Mouse (Mus musculus) neural tube, embryonic 15.5 days (tissue): ENCODE results near the gene Stip1. TPM values are rescaled to one million over a fixed set of nuclear protein-coding genes. Genes with fewer than 3 reads are reported as not detected.
"Not testable (repeated sequence)": the region's sequence is repeated elsewhere in the genome, so short reads cannot be mapped to it uniquely, and the experiment has no call there.

Experiments
- ATAC-seq: fragments of 200-750 bp; cut with Nextera tagmentation; 2 replicates; pipeline ENCODE4 v1.8.0; 2017; ENCODE audit warnings: mild to moderate bottlenecking, moderate TSS enrichment, moderate library complexity; ENCODE audit not compliant: low FRiP score
- H3K27ac ChIP-seq: fragments of 300-500 bp; sonication (generic); replicated peaks from 2 replicates; pipeline ENCODE4 v1.5.1; 2015; ENCODE audit warnings: mild to moderate bottlenecking, inconsistent platforms
- H3K27me3 ChIP-seq: fragments of 300-500 bp; sonication (generic); replicated peaks from 2 replicates; pipeline ENCODE4 v1.6.1; 2015; ENCODE audit warnings: inconsistent platforms
- H3K36me3 ChIP-seq: fragments of 300-500 bp; sonication (generic); 2 replicates; pipeline ENCODE4 v1.6.1; 2015; ENCODE audit warnings: inconsistent platforms
- H3K4me1 ChIP-seq: fragments of 300-500 bp; sonication (generic); 2 replicates; pipeline ENCODE4 v1.6.1; 2015; ENCODE audit warnings: inconsistent platforms
- H3K4me2 ChIP-seq: fragments of 300-500 bp; sonication (generic); 2 replicates; pipeline ENCODE4 v1.6.1; 2015; ENCODE audit warnings: inconsistent platforms, mild to moderate bottlenecking, moderate library complexity
- H3K4me3 ChIP-seq: fragments of 300-500 bp; sonication (generic); replicated peaks from 2 replicates; pipeline ENCODE4 v1.5.1; 2015; ENCODE audit warnings: mild to moderate bottlenecking, inconsistent platforms
- H3K9ac ChIP-seq: fragments of 300-500 bp; sonication (generic); replicated peaks from 2 replicates; pipeline ENCODE4 v1.6.1; 2015; ENCODE audit warnings: mild to moderate bottlenecking, inconsistent platforms
- H3K9me3 ChIP-seq: fragments of 300-500 bp; sonication (generic); replicated peaks from 2 replicates; pipeline ENCODE4 v1.6.1; 2016; ENCODE audit warnings: inconsistent platforms
- WGBS: fragments of 180-500 bp; shearing (Covaris S2); methylation state at CpG from one replicate; pipeline ENCODE4 v1.1.7; 2015; ENCODE audit warnings: mixed read lengths; 5-methylcytosine and 5-hydroxymethylcytosine counted together
- polyA plus RNA-seq: library from polyadenylated mRNA; unstranded; fragments of >200 nt; fragmentation: Nextera tagmentation; extraction: Ambion mirVana; gene quantifications from 2 replicates; pipeline ENCODE4 v1.2.1, GENCODE M21; 2015

The Stip1 gene
- polyA plus RNA-seq, 1 experiment from 2014 or later = 210 TPM

- Histone ChIP-seq H3K27ac (no peak overlapping the region), H3K9ac (no peak overlapping the region), H3K9me3 (no peaks in the 10 kb centered on the region), H3K4me1 (peaks cover 30% of the 10 kb centered on the region), H3K27me3 (no peaks in the 10 kb centered on the region), H3K36me3 (peaks cover 19% of the 10 kb centered on the region), H3K4me3 (no peak overlapping the region), H3K4me2 (no peak overlapping the region)
- no peak for ATAC-seq
- WGBS = 95% methylated on average over 19 of the region's 19 CpGs
These were observed 40.3 kb downstream of the Stip1 start for GRCm38 (mm10) chr19:6999360-7000063.

- Histone ChIP-seq H3K9me3 (no peaks in the 10 kb centered on the region), H3K4me1 (peaks cover 42% of the 10 kb centered on the region), H3K4me2 (no peak overlapping the region), H3K36me3 (peaks cover 19% of the 10 kb centered on the region), H3K4me3 (no peak overlapping the region), H3K27me3 (no peaks in the 10 kb centered on the region), H3K9ac (no peak overlapping the region), H3K27ac (no peak overlapping the region)
- no peak for ATAC-seq
- WGBS = 81% methylated on average over 9 of the region's 9 CpGs
These were observed 42.0 kb downstream of the Stip1 start for GRCm38 (mm10) chr19:6997721-6998290.

GRCm38 (mm10) chr19:6996006-6996405 lies 43.8 kb downstream of the Stip1 start, which contains the start of the genes Nudt22 and Trpt1:
Gene Nudt22, minus strand, starts transcription at chr19:6996117.
Gene Trpt1, plus strand, starts transcription at chr19:6996131.
- Histone ChIP-seq H3K27me3 (no peaks in the 10 kb centered on the region), H3K36me3 (peaks cover 19% of the 10 kb centered on the region), H3K4me1 (peaks cover 54% of the 10 kb centered on the region), H3K9me3 (no peaks in the 10 kb centered on the region), H3K9ac (peak within 1 kb of the TSS; percentile 78), H3K4me3 (peak within 1 kb of the TSS; percentile 65), H3K4me2 (peak within 1 kb of the TSS; percentile 90), H3K27ac (peak within 1 kb of the TSS; percentile 78)
- under 1% methylated on average over 24 of the region's 24 CpGs for WGBS
- peak; percentile 75 for ATAC-seq

GRCm38 (mm10) chr19:6995255-6995991 lies 44.3 kb downstream of the Stip1 start:
- Histone ChIP-seq H3K4me2 (peak overlapping the region; percentile 90), H3K27me3 (no peaks in the 10 kb centered on the region), H3K9me3 (no peaks in the 10 kb centered on the region), H3K9ac (peak overlapping the region; percentile 78), H3K4me1 (peaks cover 54% of the 10 kb centered on the region), H3K27ac (peak overlapping the region; percentile 78), H3K4me3 (peak overlapping the region; percentile 65), H3K36me3 (peaks cover 18% of the 10 kb centered on the region)
- WGBS = 49% methylated on average over 21 of the region's 21 CpGs
- ATAC-seq = no peak; the same call in 1 of the 2 replicates

- Histone ChIP-seq H3K9me3 (no peaks in the 10 kb centered on the region), H3K9ac (peak overlapping the region; percentile 78; the same call in 1 of the 2 replicates), H3K27me3 (no peaks in the 10 kb centered on the region), H3K27ac (no peak overlapping the region), H3K4me1 (peaks cover 54% of the 10 kb centered on the region), H3K4me2 (peak overlapping the region; percentile 90), H3K4me3 (no peak overlapping the region; the same call in 1 of the 2 replicates), H3K36me3 (peaks cover 10% of the 10 kb centered on the region)
- ATAC-seq = no peak
- WGBS = 88% methylated on average over 8 of the region's 8 CpGs
These were observed 45.3 kb downstream of the Stip1 start for GRCm38 (mm10) chr19:6994489-6994888.

- H3K27ac ChIP-seq = no peak overlapping the region
- no peak overlapping the region for H3K4me2 ChIP-seq
- no peaks in the 10 kb centered on the region for H3K27me3 ChIP-seq
- H3K9me3 ChIP-seq = no peaks in the 10 kb centered on the region
- no peak overlapping the region for H3K4me3 ChIP-seq
- ATAC-seq = no peak
- WGBS = 91% methylated on average over 8 of the region's 8 CpGs
- peaks cover 54% of the 10 kb centered on the region for H3K4me1 ChIP-seq
- peaks cover 5% of the 10 kb centered on the region for H3K36me3 ChIP-seq
- no peak overlapping the region for H3K9ac ChIP-seq
These were observed 45.8 kb downstream of the Stip1 start for GRCm38 (mm10) chr19:6994002-6994401.

GRCm38 (mm10) chr19:6993011-6993770 lies 46.6 kb downstream of the Stip1 start:
- Histone ChIP-seq H3K36me3 (no peaks in the 10 kb centered on the region), H3K9ac (peak overlapping the region; percentile 42), H3K27ac (peak overlapping the region; percentile 45; the same call in 1 of the 2 replicates), H3K4me2 (peak overlapping the region; percentile 89), H3K9me3 (no peaks in the 10 kb centered on the region), H3K27me3 (no peaks in the 10 kb centered on the region), H3K4me1 (peaks cover 57% of the 10 kb centered on the region), H3K4me3 (peak overlapping the region; percentile 49)
- 0 out of 2 replicates have a peak, but pooled peaks have one; percentile 1 for ATAC-seq
- 63% methylated on average over 14 of the region's 14 CpGs for WGBS

GRCm38 (mm10) chr19:6992011-6992858 lies 47.5 kb downstream of the Stip1 start, which contains the start of gene Dnajc4:
Gene Dnajc4, minus strand, starts transcription at chr19:6992572.
- WGBS = 2% methylated on average over 37 of the region's 37 CpGs
- H3K9me3 ChIP-seq = no peaks in the 10 kb centered on the region
- no peaks in the 10 kb centered on the region for H3K36me3 ChIP-seq
- H3K4me3 ChIP-seq = peak within 1 kb of the TSS; percentile 49
- ATAC-seq = peak; percentile 92
- H3K4me2 ChIP-seq = peak within 1 kb of the TSS; percentile 89
- peaks cover 55% of the 10 kb centered on the region for H3K4me1 ChIP-seq
- peak within 1 kb of the TSS; percentile 63 for H3K9ac ChIP-seq
- H3K27ac ChIP-seq = peak within 1 kb of the TSS; percentile 66
- H3K27me3 ChIP-seq = no peaks in the 10 kb centered on the region

- not testable (repeated sequence) for H3K27ac ChIP-seq, H3K4me2 ChIP-seq, H3K9me3 ChIP-seq, ATAC-seq, H3K4me3 ChIP-seq, H3K9ac ChIP-seq, H3K27me3 ChIP-seq, H3K36me3 ChIP-seq
- WGBS = 94% methylated on average over 6 of the region's 6 CpGs
- H3K4me1 ChIP-seq = peaks cover 54% of the 10 kb centered on the region
These were observed 48.6 kb downstream of the Stip1 start for GRCm38 (mm10) chr19:6991166-6991565.

- Histone ChIP-seq H3K4me2 (no peak overlapping the region), H3K27ac (no peak overlapping the region), H3K9ac (no peak overlapping the region), H3K27me3 (no peaks in the 10 kb centered on the region), H3K4me3 (no peak overlapping the region), H3K36me3 (0 out of 2 replicates have a peak, but pooled peaks cover under 1% of the 10 kb centered on the region), H3K4me1 (peaks cover 58% of the 10 kb centered on the region), H3K9me3 (no peaks in the 10 kb centered on the region)
- WGBS = 86% methylated on average over 6 of the region's 6 CpGs
- no peak for ATAC-seq
These were observed 49.1 kb downstream of the Stip1 start for GRCm38 (mm10) chr19:6990712-6991111.
